Mouse (Mus musculus) hindbrain, embryonic 10.5 days (tissue): ENCODE results near the gene Fblim1. TPM values are rescaled to one million over a fixed set of nuclear protein-coding genes. Genes with fewer than 3 reads are reported as not detected.

Experiments used
- DNase-seq: peaks from one replicate; pipeline ENCODE4 v3.0.0-alpha.2; 2017; ENCODE audit warnings: low spot score
- H3K27ac ChIP-seq: fragments of 300-500 bp; sonication (generic); 2 replicates; pipeline ENCODE4 v1.5.1; 2016; ENCODE audit warnings: mild to moderate bottlenecking, moderate library complexity
- H3K27me3 ChIP-seq: fragments of 300-500 bp; sonication (generic); 2 replicates; pipeline ENCODE4 v1.6.1; 2016; ENCODE audit warnings: mild to moderate bottlenecking; ENCODE audit not compliant: poor library complexity, insufficient read depth, severe bottlenecking
- H3K36me3 ChIP-seq: fragments of 300-500 bp; sonication (generic); 2 replicates; pipeline ENCODE4 v1.6.1; 2016; ENCODE audit warnings: mild to moderate bottlenecking, moderate library complexity
- H3K4me1 ChIP-seq: fragments of 300-500 bp; sonication (generic); replicated peaks from 2 replicates; pipeline ENCODE4 v1.6.1; 2016; ENCODE audit warnings: mild to moderate bottlenecking
- H3K4me3 ChIP-seq: fragments of 300-500 bp; sonication (generic); 2 replicates; pipeline ENCODE4 v1.5.1; 2016; ENCODE audit warnings: mild to moderate bottlenecking, moderate library complexity
- H3K9me3 ChIP-seq: fragments of 300-500 bp; sonication (generic); 2 replicates; pipeline ENCODE4 v1.6.1; 2016; ENCODE audit warnings: mild to moderate bottlenecking, moderate library complexity
- WGBS: fragments of 180-500 bp; shearing (Covaris S2); methylation state at CpG from one replicate; pipeline ENCODE4 v1.1.7; 2016; 5-methylcytosine and 5-hydroxymethylcytosine counted together
- polyA plus RNA-seq: library from polyadenylated mRNA; unstranded; fragments of >200 nt; fragmentation: Nextera tagmentation; extraction: Ambion mirVana; gene quantifications from 2 replicates; pipeline ENCODE4 v1.2.1, GENCODE M21; 2016

Gene Fblim1
- polyA plus RNA-seq, 1 experiment from 2014 or later: 33.7 TPM

GRCm38 (mm10) chr4:141623666-141624065 lies 17.8 kb upstream of the Fblim1 start, which contains the start of gene Slc25a34:
Slc25a34 (minus strand) TSS chr4:141623821.
- Histone ChIP-seq H3K4me1 (peaks cover 21% of the 10 kb centered on the region), H3K36me3 (peaks cover 38% of the 10 kb centered on the region), H3K9me3 (no peaks in the 10 kb centered on the region), H3K27ac (peak within 1 kb of the TSS; percentile 56; the same call in 1 of the 2 replicates), H3K27me3 (0 out of 2 replicates have a peak, but pooled peaks cover 2% of the 10 kb centered on the region), H3K4me3 (no peak within 1 kb of the TSS)
- 67% methylated on average over 1 of the region's 1 CpGs for WGBS
- DNase-seq: no peak

- 90% methylated on average over 11 of the region's 11 CpGs for WGBS
- 0 out of 2 replicates have a peak overlapping the region, but pooled peaks have one; percentile 56 for H3K27ac ChIP-seq
- no peaks in the 10 kb centered on the region for H3K9me3 ChIP-seq
- peaks cover 32% of the 10 kb centered on the region for H3K36me3 ChIP-seq
- no peak overlapping the region for H3K4me3 ChIP-seq
- no peak for DNase-seq
- peaks cover 24% of the 10 kb centered on the region for H3K4me1 ChIP-seq
- peaks cover 5% of the 10 kb centered on the region; the same call in 1 of the 2 replicates for H3K27me3 ChIP-seq
Measured at GRCm38 (mm10) chr4:141623037-141623436, 17.1 kb upstream of the Fblim1 start.

GRCm38 (mm10) chr4:141622580-141622979 lies 16.7 kb upstream of the Fblim1 start:
- Histone ChIP-seq H3K4me3 (no peak overlapping the region), H3K9me3 (no peaks in the 10 kb centered on the region), H3K36me3 (peaks cover 27% of the 10 kb centered on the region), H3K27ac (no peak overlapping the region), H3K27me3 (peaks cover 9% of the 10 kb centered on the region; the same call in 1 of the 2 replicates), H3K4me1 (peaks cover 28% of the 10 kb centered on the region)
- 86% methylated on average over 5 of the region's 5 CpGs for WGBS
- DNase-seq: no peak

- WGBS: 87% methylated on average over 8 of the region's 8 CpGs
- no peak overlapping the region for H3K27ac ChIP-seq
Measured at GRCm38 (mm10) chr4:141622091-141622490, 16.2 kb upstream of the Fblim1 start.

GRCm38 (mm10) chr4:141621297-141621696 lies 15.4 kb upstream of the Fblim1 start:
- DNase-seq: no peak
- 87% methylated on average over 8 of the region's 8 CpGs for WGBS
- peaks cover 16% of the 10 kb centered on the region for H3K36me3 ChIP-seq
- no peaks in the 10 kb centered on the region for H3K9me3 ChIP-seq
- peaks cover 13% of the 10 kb centered on the region for H3K27me3 ChIP-seq
- H3K4me3 ChIP-seq: no peak overlapping the region
- peaks cover 38% of the 10 kb centered on the region for H3K4me1 ChIP-seq
- no peak overlapping the region for H3K27ac ChIP-seq

More at GRCm38 (mm10) chr4:141622091-141622490, 16.2 kb upstream of the Fblim1 start:
- no peak for DNase-seq
- H3K36me3 ChIP-seq: peaks cover 24% of the 10 kb centered on the region
- H3K4me3 ChIP-seq: no peak overlapping the region
- peaks cover 33% of the 10 kb centered on the region for H3K4me1 ChIP-seq
- no peaks in the 10 kb centered on the region for H3K9me3 ChIP-seq
- H3K27me3 ChIP-seq: peaks cover 11% of the 10 kb centered on the region; the same call in 1 of the 2 replicates

GRCm38 (mm10) chr4:141619299-141619883 lies 13.5 kb upstream of the Fblim1 start:
- H3K4me3 ChIP-seq: no peak overlapping the region
- 88% methylated on average over 9 of the region's 9 CpGs for WGBS
- H3K27ac ChIP-seq: no peak overlapping the region

GRCm38 (mm10) chr4:141618565-141619243 lies 12.8 kb upstream of the Fblim1 start, which contains the start of gene Tmem82:
Tmem82 (minus strand) TSS chr4:141618633.
- DNase-seq: peak; percentile 68
- H3K36me3 ChIP-seq: no peaks in the 10 kb centered on the region
- 30% methylated on average over 20 of the region's 20 CpGs for WGBS
- H3K4me1 ChIP-seq: peaks cover 45% of the 10 kb centered on the region
- H3K9me3 ChIP-seq: no peaks in the 10 kb centered on the region
- peak within 1 kb of the TSS; percentile 80 for H3K27ac ChIP-seq
- H3K27me3 ChIP-seq: peaks cover 15% of the 10 kb centered on the region
- H3K4me3 ChIP-seq: peak within 1 kb of the TSS; percentile 50

More at GRCm38 (mm10) chr4:141619299-141619883, 13.5 kb upstream of the Fblim1 start:
- Histone ChIP-seq H3K9me3 (no peaks in the 10 kb centered on the region), H3K27me3 (peaks cover 15% of the 10 kb centered on the region), H3K36me3 (no peaks in the 10 kb centered on the region), H3K4me1 (peaks cover 39% of the 10 kb centered on the region)
- no peak for DNase-seq

GRCm38 (mm10) chr4:141617863-141618564 lies 12.1 kb upstream of the Fblim1 start:
- peak; percentile 54 for DNase-seq
- peak overlapping the region; percentile 80 for H3K27ac ChIP-seq
- WGBS: 13% methylated on average over 22 of the region's 22 CpGs

GRCm38 (mm10) chr4:141617299-141617698 lies 11.4 kb upstream of the Fblim1 start:
- Histone ChIP-seq H3K27ac (peak overlapping the region; percentile 80), H3K4me3 (peak overlapping the region; percentile 50), H3K9me3 (no peaks in the 10 kb centered on the region), H3K36me3 (no peaks in the 10 kb centered on the region), H3K4me1 (peaks cover 41% of the 10 kb centered on the region), H3K27me3 (peaks cover 15% of the 10 kb centered on the region)
- DNase-seq: peak; percentile 70
- WGBS: 3% methylated on average over 20 of the region's 20 CpGs

More at GRCm38 (mm10) chr4:141617863-141618564, 12.1 kb upstream of the Fblim1 start:
- H3K36me3 ChIP-seq: no peaks in the 10 kb centered on the region
- peaks cover 41% of the 10 kb centered on the region for H3K4me1 ChIP-seq
- peaks cover 15% of the 10 kb centered on the region for H3K27me3 ChIP-seq
- H3K9me3 ChIP-seq: no peaks in the 10 kb centered on the region
- H3K4me3 ChIP-seq: peak overlapping the region; percentile 50

- Histone ChIP-seq H3K27me3 (peaks cover 15% of the 10 kb centered on the region), H3K4me1 (peaks cover 41% of the 10 kb centered on the region), H3K4me3 (peak overlapping the region; percentile 50), H3K9me3 (no peaks in the 10 kb centered on the region), H3K36me3 (no peaks in the 10 kb centered on the region), H3K27ac (0 out of 2 replicates have a peak overlapping the region, but pooled peaks have one; percentile 80)
- 81% methylated on average over 6 of the region's 6 CpGs for WGBS
- DNase-seq: no peak
Measured at GRCm38 (mm10) chr4:141616811-141617210, 10.9 kb upstream of the Fblim1 start.

- Histone ChIP-seq H3K27me3 (peaks cover 13% of the 10 kb centered on the region), H3K9me3 (no peaks in the 10 kb centered on the region), H3K27ac (peak overlapping the region; percentile 40; the same call in 1 of the 2 replicates), H3K4me3 (no peak overlapping the region), H3K36me3 (no peaks in the 10 kb centered on the region), H3K4me1 (peaks cover 41% of the 10 kb centered on the region)
- WGBS: 88% methylated on average over 14 of the region's 14 CpGs
- no peak for DNase-seq
Measured at GRCm38 (mm10) chr4:141614946-141615345, 9.1 kb upstream of the Fblim1 start.

- Histone ChIP-seq H3K9me3 (no peaks in the 10 kb centered on the region), H3K27ac (no peak overlapping the region), H3K36me3 (no peaks in the 10 kb centered on the region), H3K27me3 (no peaks in the 10 kb centered on the region), H3K4me1 (peaks cover 12% of the 10 kb centered on the region), H3K4me3 (no peak overlapping the region)
- 88% methylated on average over 6 of the region's 6 CpGs for WGBS
- DNase-seq: no peak
Measured at GRCm38 (mm10) chr4:141609538-141609937, 3.6 kb upstream of the Fblim1 start.
